Mouse (Mus musculus): ENCODE results near the gene Syndig1.

The Syndig1 gene

DNA sequence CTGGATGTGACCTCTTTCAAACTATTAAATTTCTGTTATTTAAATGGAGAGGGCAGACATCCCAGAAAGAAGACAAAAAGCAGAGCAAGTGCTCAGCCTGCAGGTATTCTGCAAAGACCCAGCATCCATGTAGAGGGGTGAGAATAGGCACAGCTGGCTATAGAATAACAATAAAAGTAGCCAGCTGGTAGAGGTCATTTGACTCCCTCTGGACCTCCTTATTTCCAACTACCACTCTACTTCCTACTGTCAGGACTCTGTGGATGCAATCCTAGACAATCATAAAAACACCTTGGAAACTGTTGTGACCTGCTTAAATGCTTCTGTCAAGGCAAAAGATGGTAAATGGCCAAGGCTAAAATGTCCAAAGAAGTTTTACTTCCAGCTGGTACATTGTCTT, 153.5 kb downstream of the Syndig1 start:
- DNase-seq (ENCODE audit: low spot score in 2 of 2) = no peak

DNA sequence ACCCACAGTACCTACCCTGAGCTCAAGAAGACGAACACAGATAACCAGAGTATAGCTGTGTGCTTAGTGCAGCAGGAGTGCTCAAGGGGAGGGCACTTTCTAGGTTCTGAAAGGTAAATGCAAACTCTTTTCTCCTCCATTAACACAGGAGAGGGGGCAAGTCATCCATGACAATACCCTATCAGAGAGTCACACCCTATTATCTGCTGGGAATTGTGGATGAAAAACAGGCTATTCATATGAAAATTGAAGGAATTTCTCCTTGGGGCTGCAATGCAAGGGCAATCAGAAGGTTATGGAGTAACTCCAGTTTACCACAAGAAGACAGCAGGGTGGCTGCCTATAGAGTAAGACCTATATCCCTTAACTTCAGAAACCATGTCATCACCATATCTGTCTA, 154.1 kb downstream of the Syndig1 start:
- DNase-seq (ENCODE audit: low spot score in 2 of 2) = no peak

DNA sequence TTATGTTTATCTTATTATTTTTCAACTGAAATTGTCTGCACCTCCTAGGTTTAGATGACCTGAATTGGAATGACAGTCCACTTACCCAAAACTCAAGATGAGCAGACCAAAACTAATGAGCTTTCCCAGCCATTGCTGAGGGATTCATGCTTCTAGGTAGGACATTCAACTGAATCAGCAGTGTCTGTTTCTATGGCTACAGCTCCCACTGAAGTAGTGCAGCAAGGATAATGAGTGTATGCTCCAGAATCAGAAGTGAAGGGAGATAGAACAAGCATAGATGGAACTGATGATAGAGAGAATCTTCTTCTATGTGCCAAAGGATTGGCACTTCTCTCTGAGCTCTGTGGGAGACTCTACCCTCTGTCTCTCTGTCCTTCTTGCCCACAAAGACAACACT, 158.6 kb downstream of the Syndig1 start:
- DNase-seq (ENCODE audit: low spot score in 2 of 2) = no peak

DNA sequence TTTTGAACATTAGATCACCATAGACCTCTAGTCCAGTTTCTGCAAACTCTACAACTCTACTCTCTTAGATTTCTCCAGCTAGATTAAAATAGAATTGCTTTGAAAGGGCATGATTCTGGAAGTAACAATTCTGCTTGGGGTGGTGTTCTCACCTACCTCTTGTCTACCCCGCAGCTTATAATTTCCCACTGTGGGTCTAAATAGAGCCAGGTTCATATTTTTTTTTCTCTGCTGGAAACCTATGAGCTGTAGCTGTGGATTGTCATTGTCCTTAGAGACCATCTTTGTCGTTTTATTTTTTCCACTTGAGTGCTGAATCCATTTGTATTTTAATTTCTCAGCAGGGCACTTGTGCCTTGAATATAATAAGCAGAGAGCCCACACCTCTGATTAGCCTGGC, 162.5 kb downstream of the Syndig1 start:
- DNase-seq (ENCODE audit: low spot score in 2 of 2) = no peak

DNA sequence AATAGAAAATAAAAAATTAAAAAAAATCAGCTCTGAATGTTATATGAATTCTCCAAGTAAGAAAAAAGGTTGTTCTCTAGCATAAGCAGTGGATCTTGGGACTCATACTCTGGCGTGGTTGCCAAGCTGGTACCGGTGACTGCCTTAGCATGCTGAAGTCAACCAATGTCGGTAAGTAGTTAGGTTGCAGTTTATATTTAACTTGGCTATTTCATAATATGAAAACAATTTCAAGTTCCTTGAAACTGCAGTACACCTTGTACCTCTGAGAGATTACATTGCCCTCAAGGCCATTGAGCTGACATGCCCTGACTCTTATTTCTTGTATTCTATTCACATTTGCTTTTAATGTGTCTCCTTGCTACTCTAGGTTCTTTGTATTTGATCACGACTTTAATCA, 163.9 kb downstream of the Syndig1 start:
- no peak for DNase-seq (ENCODE audit: low spot score in 2 of 2)

DNA sequence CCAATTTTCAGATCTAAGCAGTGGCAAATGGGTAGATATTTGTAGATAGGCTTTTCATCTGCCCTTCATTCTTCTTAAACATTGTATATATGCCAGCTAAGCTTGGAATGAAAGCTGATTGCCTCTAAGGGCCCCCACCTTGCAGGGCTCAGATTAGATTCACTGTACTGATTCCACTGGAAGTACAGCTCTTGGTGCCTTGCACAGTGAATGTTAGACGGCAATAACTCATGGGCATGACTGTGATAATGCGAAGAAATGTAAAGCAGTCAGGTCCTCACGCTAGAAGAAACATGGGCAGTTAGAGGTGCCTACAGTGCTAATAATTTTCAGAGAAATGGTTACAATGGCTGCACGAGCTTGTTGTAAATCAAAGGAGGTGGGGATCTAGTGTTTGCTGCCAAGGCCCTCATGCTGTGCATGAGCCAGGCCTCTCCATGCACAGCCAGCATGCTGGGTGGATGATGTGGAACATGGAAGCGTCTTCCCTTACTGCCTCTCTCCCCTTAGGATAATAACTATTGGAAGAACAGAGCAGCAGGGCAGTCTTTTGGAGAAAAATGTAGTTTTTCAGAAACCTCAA, 167.5 kb downstream of the Syndig1 start:
- no peak for DNase-seq (ENCODE audit: low spot score in 2 of 2)

DNA sequence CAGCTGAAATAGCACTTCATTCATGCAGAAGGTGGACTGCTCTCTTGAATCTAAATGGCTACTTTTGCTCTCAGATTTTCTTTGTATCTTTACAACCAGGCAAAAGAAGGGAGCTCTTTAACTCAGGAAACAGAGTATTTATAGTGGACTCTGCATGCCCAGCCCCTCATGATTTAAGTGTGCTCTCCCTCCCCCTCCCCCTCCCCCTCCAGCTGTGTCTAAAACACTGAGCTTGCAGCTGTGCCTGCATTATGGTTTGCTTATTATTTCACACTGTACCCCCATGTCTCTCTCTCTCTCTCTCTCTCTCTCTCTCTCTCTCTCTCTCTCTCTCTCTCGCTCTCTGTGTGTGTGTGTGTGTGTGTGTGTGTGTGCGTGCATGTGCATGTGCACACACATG, 168.6 kb downstream of the Syndig1 start:
- DNase-seq (ENCODE audit: low spot score in 2 of 2) = no peak

DNA sequence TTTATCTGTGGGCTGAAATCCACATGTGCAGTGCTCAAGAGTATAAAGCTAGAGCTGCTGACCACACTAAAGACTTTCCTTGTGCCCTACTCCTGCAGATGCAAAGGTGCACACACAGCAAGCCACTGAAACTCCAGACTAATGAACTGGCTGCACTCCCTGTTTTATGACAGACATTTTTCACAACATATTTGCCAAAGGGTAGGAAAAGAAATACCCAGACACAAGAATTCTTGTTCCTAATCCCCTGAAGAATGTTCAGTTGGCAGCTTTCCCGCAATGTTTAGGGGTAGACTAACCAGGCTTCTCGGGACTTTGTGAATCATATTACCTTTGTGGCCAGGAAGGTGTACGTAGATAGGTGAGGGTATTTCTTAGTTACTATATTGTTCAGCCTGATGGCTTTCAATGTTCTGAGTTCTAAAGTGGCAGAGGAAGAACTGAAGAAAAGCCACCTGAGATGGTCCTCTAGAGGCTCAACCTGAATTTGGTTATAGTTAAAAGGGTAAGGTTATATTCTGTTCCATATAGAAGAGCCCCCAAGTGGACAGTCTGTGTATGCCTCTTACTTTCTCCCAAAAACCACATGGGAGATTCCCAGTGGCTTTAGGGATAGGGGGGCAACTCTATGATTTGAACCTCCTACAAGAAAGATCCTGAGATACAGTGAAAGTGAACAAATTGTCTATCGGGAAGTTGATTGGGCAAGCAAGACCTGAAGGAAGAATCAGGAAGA, 169.5 kb downstream of the Syndig1 start:
- DNase-seq (ENCODE audit: low spot score in 2 of 2) = no peak

DNA sequence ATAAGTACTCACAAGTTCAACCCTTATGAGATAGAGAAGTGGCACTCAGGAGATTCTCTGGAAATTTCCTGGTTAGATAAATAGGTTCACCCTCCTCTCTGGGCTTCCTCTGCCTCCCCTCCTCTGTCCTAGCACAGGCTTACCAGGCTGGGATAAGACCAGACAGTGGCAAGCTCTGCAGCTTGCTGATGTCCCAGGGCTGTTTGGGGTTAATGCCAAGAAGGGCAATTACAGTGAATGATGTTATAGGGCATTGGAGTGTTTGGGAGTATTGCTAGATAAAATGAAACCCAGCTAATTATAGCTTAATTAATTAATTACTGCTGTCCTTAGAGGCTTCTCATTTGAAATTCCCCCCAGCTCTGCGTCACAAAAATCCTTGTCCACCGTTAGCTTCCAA, 171.6 kb downstream of the Syndig1 start:
- DNase-seq (ENCODE audit: low spot score in 2 of 2) = no peak

DNA sequence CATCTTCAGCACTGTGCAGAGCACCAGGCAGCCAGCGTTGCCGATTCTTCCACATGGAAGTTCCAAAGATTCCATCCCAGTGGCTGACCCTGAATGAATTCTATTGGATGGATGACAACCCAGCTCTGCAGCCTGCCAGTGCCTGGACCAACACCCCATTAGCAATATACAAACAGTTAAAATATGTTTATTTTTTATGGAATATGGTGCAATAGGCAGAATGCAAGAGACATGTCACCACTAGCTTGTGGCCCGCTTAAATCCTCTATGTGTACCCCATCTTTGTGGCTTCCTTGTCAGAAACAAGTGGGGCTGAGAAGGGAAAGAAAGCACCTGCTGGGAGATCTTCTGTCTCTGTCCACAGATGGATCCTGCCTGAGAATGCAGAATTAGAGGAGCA, 174.5 kb downstream of the Syndig1 start:
- no peak for DNase-seq (ENCODE audit: low spot score in 2 of 2)

DNA sequence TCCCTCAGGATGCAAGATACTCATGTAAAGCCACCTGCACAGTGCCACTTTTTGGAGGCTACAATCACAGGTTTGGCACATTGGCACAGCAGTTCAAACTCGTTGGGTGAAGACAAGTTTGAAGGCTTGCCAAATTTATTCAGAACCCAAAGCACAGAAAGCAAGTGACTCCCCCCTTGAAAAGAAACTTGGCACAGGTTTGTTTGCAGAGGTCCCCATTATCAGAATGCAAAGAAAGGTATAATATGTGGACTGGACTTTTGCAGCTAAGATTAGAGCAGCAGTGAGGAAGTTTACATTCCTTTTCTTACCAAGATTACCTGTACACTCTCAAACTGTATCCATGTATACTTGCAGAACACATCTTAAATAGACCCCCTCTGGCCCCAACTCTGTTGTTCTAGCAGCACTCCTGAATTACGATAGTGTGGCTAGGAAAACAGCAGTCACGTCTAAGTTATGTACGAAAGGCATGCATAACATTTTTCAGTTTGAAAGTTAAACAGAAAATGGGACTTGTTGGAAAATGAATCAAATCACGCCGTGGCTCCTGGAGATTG, 183.9 kb downstream of the Syndig1 start:
- DNase-seq (ENCODE audit: low spot score in 2 of 2) = no peak

DNA sequence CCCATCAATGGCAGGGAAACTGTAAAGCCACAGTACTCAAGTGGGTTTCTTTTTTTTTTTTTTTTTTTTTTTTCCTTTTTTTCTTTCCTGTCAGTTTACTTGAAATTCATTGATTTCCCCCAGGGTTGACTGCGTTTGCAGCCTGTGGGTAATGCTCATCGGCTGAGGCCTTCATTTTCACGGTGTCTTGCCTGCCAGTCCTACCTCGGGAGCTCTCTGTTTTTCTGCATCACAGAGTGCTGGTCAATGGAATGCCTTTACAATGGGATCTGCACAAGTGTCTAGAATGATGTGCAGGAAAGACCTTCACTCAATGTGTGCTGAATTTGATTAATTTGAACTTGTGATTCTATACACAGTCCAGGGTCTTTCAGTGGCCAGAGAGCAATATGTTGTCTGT, 184.8 kb downstream of the Syndig1 start:
- DNase-seq (ENCODE audit: low spot score in 2 of 2) = no peak

DNA sequence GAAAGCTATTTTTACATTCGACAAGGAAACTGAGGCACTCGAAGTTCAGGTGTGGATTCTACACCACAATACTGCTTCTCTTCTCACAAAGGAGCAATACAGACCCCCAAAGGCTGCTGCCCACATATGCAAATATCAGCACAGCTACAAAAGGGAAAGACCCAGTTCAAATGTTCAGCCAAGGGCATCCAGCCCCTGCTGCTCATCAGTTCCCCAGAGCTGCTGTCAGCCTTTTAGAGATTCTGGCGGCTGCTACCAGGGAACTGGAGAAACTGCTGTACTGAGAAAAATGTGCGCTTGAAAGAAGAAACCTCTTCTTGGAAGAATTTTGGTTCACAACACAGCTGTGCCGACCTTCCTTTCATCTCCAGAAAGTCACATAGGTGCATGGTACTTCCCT, 187.3 kb downstream of the Syndig1 start:
- no peak for DNase-seq (ENCODE audit: low spot score in 2 of 2)

DNA sequence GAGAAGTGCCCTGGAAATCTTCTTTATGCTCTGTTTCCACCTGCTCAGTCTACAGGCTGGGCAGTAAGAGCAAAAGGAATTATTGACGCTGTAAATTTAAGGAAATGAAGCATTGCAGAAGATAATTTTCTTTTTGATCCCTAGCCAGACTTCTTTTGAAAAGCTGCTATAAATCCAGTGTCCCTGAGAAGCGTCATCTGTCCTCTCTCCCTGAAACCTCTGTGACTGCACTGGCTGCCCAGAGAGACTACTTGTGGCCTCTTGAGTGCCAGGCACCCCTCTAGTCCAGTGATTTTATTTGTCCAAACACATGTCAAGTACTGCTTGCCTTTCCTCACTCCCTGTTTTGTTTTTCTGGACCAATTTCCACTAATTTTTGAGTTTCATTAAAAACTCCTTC, 191.7 kb downstream of the Syndig1 start:
- DNase-seq (ENCODE audit: low spot score in 2 of 2) = no peak

DNA sequence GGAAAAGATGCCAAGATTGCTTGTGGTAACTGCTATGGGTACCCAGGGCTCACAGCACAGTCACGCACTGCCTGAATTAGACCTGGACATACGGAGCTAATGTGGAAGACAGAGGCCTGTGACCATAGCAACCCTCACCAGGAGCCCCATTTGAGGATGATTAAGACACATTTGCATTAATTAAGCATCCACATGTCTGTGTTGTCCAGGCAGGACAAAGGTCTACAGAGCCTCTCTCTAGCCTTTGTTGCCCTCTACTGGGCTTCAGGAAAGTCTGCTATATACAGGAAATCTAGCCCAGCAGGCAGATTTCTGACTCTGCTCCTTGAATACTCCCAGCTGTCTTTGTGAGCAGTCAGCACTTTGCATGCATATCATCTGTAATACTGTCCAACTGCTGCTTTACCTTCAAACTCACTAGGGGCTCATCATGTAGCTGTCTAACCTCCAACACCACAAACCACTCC, 194.9 kb downstream of the Syndig1 start:
- DNase-seq (ENCODE audit: low spot score in 2 of 2) = no peak

DNA sequence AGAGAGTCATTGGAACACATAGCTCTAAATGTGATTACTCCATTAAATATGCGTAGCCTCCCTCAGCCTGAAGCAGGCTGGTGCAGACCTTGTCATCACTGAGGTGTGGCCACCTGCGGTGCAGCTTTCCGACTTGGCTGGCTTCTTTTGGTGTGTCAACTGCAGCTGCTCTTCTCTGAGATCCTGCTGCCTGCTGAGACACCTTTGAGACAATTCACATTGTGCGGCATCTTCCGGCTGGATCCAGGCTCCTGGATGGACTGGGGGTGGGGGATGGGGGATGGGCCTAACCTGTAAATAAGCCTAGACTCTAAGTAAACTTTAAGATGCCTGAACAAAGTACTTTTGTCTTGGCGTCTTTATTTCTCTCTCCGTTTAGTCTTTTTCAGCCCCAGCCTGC, 214.5 kb downstream of the Syndig1 start:
- no peak for DNase-seq (ENCODE audit: low spot score in 2 of 2)

Data from thymus, postnatal 10 days (tissue).